Mouse (Mus musculus) forebrain, embryonic 16.5 days (tissue): ENCODE results near the gene Banp. TPM values are rescaled to one million over a fixed set of nuclear protein-coding genes. Genes with fewer than 3 reads are reported as not detected.

Source experiments
- ATAC-seq: fragments of 200-750 bp; cut with Nextera tagmentation; 2 replicates; pipeline ENCODE4 v1.8.0; 2017; ENCODE audit warnings: mild to moderate bottlenecking, moderate library complexity
- H3K27ac ChIP-seq: fragments of 300-500 bp; sonication (generic); 2 replicates; pipeline ENCODE4 v1.5.1; 2014; ENCODE audit warnings: low read length, control low read depth
- H3K27me3 ChIP-seq: fragments of 300-500 bp; sonication (generic); replicated peaks from 2 replicates; pipeline ENCODE4 v1.6.1; 2014; ENCODE audit warnings: low read length; ENCODE audit not compliant: control insufficient read depth, insufficient read depth
- H3K36me3 ChIP-seq: fragments of 300-500 bp; sonication (generic); 2 replicates; pipeline ENCODE4 v1.6.1; 2014; ENCODE audit not compliant: control insufficient read depth, insufficient read depth
- H3K4me1 ChIP-seq: fragments of 300-500 bp; sonication (generic); replicated peaks from 2 replicates; pipeline ENCODE4 v1.6.1; 2014; ENCODE audit warnings: low read length; ENCODE audit not compliant: control insufficient read depth, insufficient read depth
- H3K4me2 ChIP-seq: fragments of 300-500 bp; sonication (generic); 2 replicates; pipeline ENCODE4 v1.6.1; 2014; ENCODE audit warnings: mild to moderate bottlenecking, low read length, control low read depth
- H3K4me3 ChIP-seq: fragments of 300-500 bp; sonication (generic); replicated peaks from 2 replicates; pipeline ENCODE4 v1.5.1; 2014; ENCODE audit warnings: mild to moderate bottlenecking, low read length, control low read depth
- H3K9ac ChIP-seq: fragments of 300-500 bp; sonication (generic); replicated peaks from 2 replicates; pipeline ENCODE4 v1.6.1; 2014; ENCODE audit warnings: low read depth, low read length, control low read depth
- H3K9me3 ChIP-seq: fragments of 300-500 bp; sonication (generic); 2 replicates; pipeline ENCODE4 v1.6.1; 2016; ENCODE audit warnings: low read length; ENCODE audit not compliant: control insufficient read depth
- WGBS: fragments of 180-500 bp; shearing (Covaris S2); extraction: QIAGEN DNeasy Blood & Tissue Kit; methylation state at CpG from one replicate; pipeline ENCODE4 v1.1.7; 2014; 5-methylcytosine and 5-hydroxymethylcytosine counted together
- polyA plus RNA-seq: library from polyadenylated mRNA; unstranded; fragments of >200 nt; fragmentation: Nextera tagmentation; extraction: Ambion mirVana; gene quantifications from 2 replicates; pipeline ENCODE4 v1.2.1, GENCODE M21; 2015

Gene Banp
- polyA plus RNA-seq, 1 experiment from 2014 or later = 68.4 TPM

DNA sequence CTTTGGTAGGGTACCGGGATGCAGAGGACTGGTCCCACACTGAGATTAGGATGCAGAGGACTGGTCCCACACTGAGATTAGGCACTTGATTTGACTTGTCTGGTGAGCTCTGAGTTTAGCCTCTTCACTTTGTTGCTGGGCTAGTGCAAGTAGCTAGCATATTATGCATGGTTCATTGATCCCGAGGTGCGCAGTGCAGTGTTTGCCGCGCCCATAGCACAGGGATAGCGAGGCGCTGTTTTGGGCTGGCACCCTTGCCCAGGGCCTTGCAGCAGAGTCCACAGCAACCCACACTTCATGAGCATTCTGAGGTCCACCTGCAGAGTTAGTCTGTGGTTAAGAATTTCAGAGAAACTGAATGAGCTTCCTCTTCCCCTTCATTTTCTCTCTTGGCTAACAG lies 3.2 kb downstream of the Banp start:
- no peak overlapping the region for H3K9ac ChIP-seq

DNA sequence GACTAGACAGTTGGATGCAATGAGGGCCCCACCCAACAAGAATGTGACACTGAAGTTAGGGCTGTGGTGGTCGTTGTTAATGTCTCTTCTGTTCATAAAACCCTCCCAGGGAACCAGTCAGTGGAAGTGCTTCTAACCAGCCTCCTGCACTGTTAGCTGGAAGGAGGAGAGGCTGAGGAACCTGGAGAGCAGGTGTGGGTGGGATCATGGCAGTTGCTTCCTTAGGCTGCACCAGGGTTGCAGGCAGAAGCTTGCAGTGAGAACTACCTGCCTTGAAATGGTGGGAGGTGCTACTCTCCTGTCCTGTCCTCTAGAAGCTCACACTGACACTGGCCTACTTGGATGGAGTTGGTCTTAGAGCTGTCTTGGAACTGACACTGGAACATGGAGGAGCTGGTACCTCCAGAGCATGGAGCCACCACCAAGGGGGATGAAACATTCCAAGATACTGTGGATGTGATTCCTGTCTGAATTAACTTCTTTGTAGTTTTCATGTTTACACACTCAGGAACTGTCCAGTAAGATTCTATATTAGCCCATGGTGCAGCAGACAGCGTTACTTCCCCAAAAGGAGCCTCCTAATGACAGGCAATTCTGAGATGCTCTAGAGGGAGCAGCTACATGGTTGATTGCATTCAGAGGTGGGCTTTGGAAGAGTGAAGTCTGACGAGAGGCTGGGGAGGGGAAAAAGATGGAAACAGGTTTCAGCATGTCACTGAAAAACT lies 4.4 kb downstream of the Banp start:
- Histone ChIP-seq H3K27ac (no peak overlapping the region), H3K4me2 (no peak overlapping the region), H3K4me3 (no peak overlapping the region), H3K36me3 (no peaks in the 10 kb centered on the region; the same call in 1 of the 2 replicates), H3K9ac (no peak overlapping the region), H3K27me3 (no peaks in the 10 kb centered on the region), H3K9me3 (no peaks in the 10 kb centered on the region), H3K4me1 (peaks cover 20% of the 10 kb centered on the region)
- no peak for ATAC-seq
- WGBS = 62% methylated on average over 3 of the region's 3 CpGs

More for the DNA sequence above, 3.2 kb downstream of the Banp start:
- H3K4me3 ChIP-seq = no peak overlapping the region
- H3K4me2 ChIP-seq = no peak overlapping the region
- H3K4me1 ChIP-seq = peaks cover 30% of the 10 kb centered on the region
- no peaks in the 10 kb centered on the region; the same call in 1 of the 2 replicates for H3K36me3 ChIP-seq
- H3K9me3 ChIP-seq = no peaks in the 10 kb centered on the region
- no peak for ATAC-seq
- no peak overlapping the region for H3K27ac ChIP-seq
- H3K27me3 ChIP-seq = no peaks in the 10 kb centered on the region
- WGBS = 87% methylated on average over 7 of the region's 7 CpGs

- 90% methylated on average over 10 of the region's 10 CpGs for WGBS
- Histone ChIP-seq H3K9ac (no peak overlapping the region), H3K27ac (no peak overlapping the region), H3K36me3 (no peaks in the 10 kb centered on the region; the same call in 1 of the 2 replicates), H3K9me3 (no peaks in the 10 kb centered on the region), H3K27me3 (no peaks in the 10 kb centered on the region), H3K4me3 (no peak overlapping the region), H3K4me1 (peaks cover 16% of the 10 kb centered on the region), H3K4me2 (no peak overlapping the region)
- ATAC-seq = no peak
These were observed 5.5 kb downstream of the Banp start for GRCm38 (mm10) chr8:121954981-121955555.

- no peak for ATAC-seq
- WGBS = 74% methylated on average over 1 of the region's 1 CpGs
These were observed 6.4 kb downstream of the Banp start for GRCm38 (mm10) chr8:121955825-121956500.

GRCm38 (mm10) chr8:121958395-121958794 lies 8.8 kb downstream of the Banp start:
- H3K27ac ChIP-seq = no peak overlapping the region
- no peaks in the 10 kb centered on the region for H3K4me1 ChIP-seq
- ATAC-seq = no peak
- 86% methylated on average over 1 of the region's 1 CpGs for WGBS
- no peaks in the 10 kb centered on the region for H3K27me3 ChIP-seq
- H3K9ac ChIP-seq = no peak overlapping the region
- no peak overlapping the region for H3K4me2 ChIP-seq
- H3K4me3 ChIP-seq = no peak overlapping the region
- H3K36me3 ChIP-seq = no peaks in the 10 kb centered on the region; the same call in 1 of the 2 replicates
- H3K9me3 ChIP-seq = no peaks in the 10 kb centered on the region

More at GRCm38 (mm10) chr8:121955825-121956500, 6.4 kb downstream of the Banp start:
- Histone ChIP-seq H3K4me3 (no peak overlapping the region), H3K9ac (no peak overlapping the region), H3K36me3 (no peaks in the 10 kb centered on the region; the same call in 1 of the 2 replicates), H3K27me3 (no peaks in the 10 kb centered on the region), H3K4me2 (no peak overlapping the region), H3K27ac (no peak overlapping the region), H3K4me1 (peaks cover 16% of the 10 kb centered on the region), H3K9me3 (no peaks in the 10 kb centered on the region)

GRCm38 (mm10) chr8:121962892-121963291 lies 13.3 kb downstream of the Banp start:
- Histone ChIP-seq H3K27me3 (no peaks in the 10 kb centered on the region), H3K27ac (no peak overlapping the region), H3K4me1 (peaks cover 21% of the 10 kb centered on the region), H3K9ac (no peak overlapping the region), H3K9me3 (no peaks in the 10 kb centered on the region), H3K36me3 (no peaks in the 10 kb centered on the region), H3K4me3 (no peak overlapping the region), H3K4me2 (no peak overlapping the region)
- 80% methylated on average over 3 of the region's 3 CpGs for WGBS
- ATAC-seq = no peak

DNA sequence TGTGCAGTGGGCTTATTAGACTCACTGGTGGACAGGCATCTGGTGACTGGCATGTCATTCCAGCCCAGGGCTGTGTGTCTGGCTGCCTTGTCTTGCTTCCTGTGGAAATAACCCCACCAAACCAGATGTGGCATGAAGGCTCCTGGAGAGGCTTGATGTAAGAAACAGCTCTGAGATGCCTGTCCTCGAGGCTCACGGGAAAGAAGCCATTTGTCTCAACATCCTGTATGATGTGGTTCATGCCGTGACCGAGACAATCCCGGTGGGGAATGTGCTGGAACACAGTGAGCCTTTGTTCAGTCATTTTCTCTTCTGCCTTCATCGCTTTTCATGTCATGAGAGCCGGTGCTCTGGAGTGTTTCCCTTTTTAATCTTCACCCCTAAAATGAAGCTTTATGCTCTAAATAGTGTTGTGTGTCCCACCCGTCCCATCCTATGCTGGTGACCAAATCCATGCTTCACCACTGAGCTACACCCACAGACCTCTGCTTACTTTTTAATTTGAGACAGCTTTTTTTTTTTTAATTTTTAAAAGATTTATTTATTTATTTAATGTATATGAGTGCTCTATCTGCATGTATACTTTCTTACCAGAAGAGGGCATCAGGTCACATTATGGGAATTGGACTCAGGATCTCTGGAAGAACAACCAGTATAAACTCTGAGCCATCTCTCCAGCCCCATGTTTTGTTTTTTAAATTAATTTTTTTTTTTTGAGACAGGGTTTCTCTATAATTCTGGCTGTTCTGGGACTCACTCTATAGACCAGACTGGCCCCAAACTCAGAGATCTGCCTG lies 15.4 kb downstream of the Banp start:
- no peak overlapping the region for H3K4me3 ChIP-seq
- H3K4me1 ChIP-seq = peaks cover 30% of the 10 kb centered on the region
- H3K9me3 ChIP-seq = no peaks in the 10 kb centered on the region
- WGBS = 82% methylated on average over 8 of the region's 8 CpGs
- H3K27me3 ChIP-seq = no peaks in the 10 kb centered on the region
- no peak overlapping the region for H3K27ac ChIP-seq
- H3K4me2 ChIP-seq = no peak overlapping the region
- H3K9ac ChIP-seq = no peak overlapping the region
- ATAC-seq = no peak
- no peaks in the 10 kb centered on the region for H3K36me3 ChIP-seq

DNA sequence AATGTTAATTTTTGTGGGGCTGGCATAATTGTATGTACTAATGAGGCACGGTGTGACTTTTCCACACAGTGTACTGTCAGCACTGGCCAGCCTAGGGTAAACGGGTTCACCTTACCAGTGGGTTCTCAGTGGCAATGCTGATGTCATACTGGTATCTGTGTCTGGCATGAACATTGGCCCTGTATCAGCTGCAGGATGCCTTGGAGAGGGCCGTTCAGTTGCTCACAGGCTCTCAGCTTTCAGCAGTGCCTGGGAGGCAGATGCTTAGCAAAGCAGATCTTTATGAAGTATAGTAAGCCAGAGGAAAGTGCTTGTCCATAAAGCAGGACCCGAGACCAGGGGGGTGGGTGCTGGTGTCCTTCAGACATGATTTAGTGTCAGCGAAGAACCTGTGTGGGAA lies 16.6 kb downstream of the Banp start:
- ATAC-seq = no peak
- Histone ChIP-seq H3K9ac (no peak overlapping the region), H3K27me3 (no peaks in the 10 kb centered on the region), H3K9me3 (no peaks in the 10 kb centered on the region), H3K4me3 (no peak overlapping the region), H3K4me1 (peaks cover 34% of the 10 kb centered on the region), H3K27ac (no peak overlapping the region), H3K36me3 (no peaks in the 10 kb centered on the region), H3K4me2 (no peak overlapping the region)
- WGBS = 65% methylated on average over 5 of the region's 5 CpGs
